Mouse (Mus musculus): ENCODE measurements around the gene Usp32. TPM values are rescaled to one million over a fixed set of nuclear protein-coding genes. Genes with fewer than 3 reads are reported as not detected.
"Not testable (repeated sequence)": the region's sequence is repeated elsewhere in the genome, so short reads cannot be mapped to it uniquely, and the experiment has no call there.

The Usp32 gene
- polyA plus RNA-seq, 1 experiment from 2014 or later = 5.7 TPM

- 74% methylated on average over 6 of the region's 6 CpGs for WGBS
- no peak for DNase-seq (ENCODE audit: low spot score)
Observed at GRCm38 (mm10) chr11:85177761-85178160, 37.8 kb upstream of the Usp32 start.

GRCm38 (mm10) chr11:85175941-85176340, 36.0 kb upstream of the Usp32 start:
- WGBS = 81% methylated on average over 3 of the region's 3 CpGs
- H3K27me3 ChIP-seq (ENCODE audit: control insufficient read depth, insufficient read depth, low read length) = no peaks in the 10 kb centered on the region
- no peak overlapping the region for H3K4me3 ChIP-seq (ENCODE audit: low read depth, low read length)
- H3K36me3 ChIP-seq (replicated peaks; ENCODE audit: control insufficient read depth, insufficient read depth, low read depth, low read length) = no peaks in the 10 kb centered on the region; the same call in 1 of the 2 replicates
- DNase-seq (ENCODE audit: low spot score) = no peak
- H3K4me2 ChIP-seq (ENCODE audit: low read depth, low read length) = no peak overlapping the region
- no peaks in the 10 kb centered on the region for H3K4me1 ChIP-seq (ENCODE audit: control insufficient read depth, insufficient read depth, low read length)
- H3K27ac ChIP-seq (replicated peaks; ENCODE audit: low read depth, low read length) = no peak overlapping the region
- no peak for ATAC-seq (replicated peaks; ENCODE audit: insufficient number of reproducible peaks, low FRiP score, low TSS enrichment, low read depth)
- no peak overlapping the region for H3K9ac ChIP-seq (replicated peaks; ENCODE audit: low read length)
- no peaks in the 10 kb centered on the region for H3K9me3 ChIP-seq (replicated peaks; ENCODE audit: control insufficient read depth, low read length)

More at GRCm38 (mm10) chr11:85177761-85178160, 37.8 kb upstream of the Usp32 start:
- H3K9me3 ChIP-seq (replicated peaks; ENCODE audit: control insufficient read depth, low read length) = no peaks in the 10 kb centered on the region
- H3K36me3 ChIP-seq (replicated peaks; ENCODE audit: control insufficient read depth, insufficient read depth, low read depth, low read length) = no peaks in the 10 kb centered on the region; the same call in 1 of the 2 replicates
- H3K4me3 ChIP-seq (ENCODE audit: low read depth, low read length) = no peak overlapping the region
- H3K9ac ChIP-seq (replicated peaks; ENCODE audit: low read length) = no peak overlapping the region
- no peaks in the 10 kb centered on the region for H3K27me3 ChIP-seq (ENCODE audit: control insufficient read depth, insufficient read depth, low read length)
- no peak overlapping the region for H3K27ac ChIP-seq (replicated peaks; ENCODE audit: low read depth, low read length)
- H3K4me2 ChIP-seq (ENCODE audit: low read depth, low read length) = no peak overlapping the region
- no peak for ATAC-seq (replicated peaks; ENCODE audit: insufficient number of reproducible peaks, low FRiP score, low TSS enrichment, low read depth)
- no peaks in the 10 kb centered on the region for H3K4me1 ChIP-seq (ENCODE audit: control insufficient read depth, insufficient read depth, low read length)

GRCm38 (mm10) chr11:85170833-85171232, 30.9 kb upstream of the Usp32 start:
- ATAC-seq (replicated peaks; ENCODE audit: insufficient number of reproducible peaks, low FRiP score, low TSS enrichment, low read depth) (0 out of 2 replicates have a peak, but pooled peaks have one; percentile 44), DNase-seq (ENCODE audit: low spot score) (no peak)
- no peaks in the 10 kb centered on the region; the same call in 1 of the 2 replicates for H3K36me3 ChIP-seq (replicated peaks; ENCODE audit: control insufficient read depth, insufficient read depth, low read depth, low read length)
- 41% methylated on average over 2 of the region's 2 CpGs for WGBS
- no peak overlapping the region for H3K27ac ChIP-seq (replicated peaks; ENCODE audit: low read depth, low read length)
- no peak overlapping the region for H3K4me2 ChIP-seq (ENCODE audit: low read depth, low read length)
- H3K4me3 ChIP-seq (ENCODE audit: low read depth, low read length) = no peak overlapping the region
- H3K27me3 ChIP-seq (ENCODE audit: control insufficient read depth, insufficient read depth, low read length) = no peaks in the 10 kb centered on the region
- no peaks in the 10 kb centered on the region for H3K4me1 ChIP-seq (ENCODE audit: control insufficient read depth, insufficient read depth, low read length)
- no peaks in the 10 kb centered on the region for H3K9me3 ChIP-seq (replicated peaks; ENCODE audit: control insufficient read depth, low read length)
- H3K9ac ChIP-seq (replicated peaks; ENCODE audit: low read length) = peak overlapping the region; percentile 22

GRCm38 (mm10) chr11:85170058-85170740, 30.2 kb upstream of the Usp32 start, which contains the start of gene 1700125H20Rik:
1700125H20Rik (plus strand) TSS chr11:85170404.
- Histone ChIP-seq H3K4me1 (ENCODE audit: control insufficient read depth, insufficient read depth, low read length) (no peaks in the 10 kb centered on the region), H3K9me3 (replicated peaks; ENCODE audit: control insufficient read depth, low read length) (no peaks in the 10 kb centered on the region), H3K36me3 (replicated peaks; ENCODE audit: control insufficient read depth, insufficient read depth, low read depth, low read length) (no peaks in the 10 kb centered on the region; the same call in 1 of the 2 replicates), H3K4me3 (ENCODE audit: low read depth, low read length) (0 out of 2 replicates have a peak within 1 kb of the TSS, but pooled peaks have one; percentile 9), H3K27ac (replicated peaks; ENCODE audit: low read depth, low read length) (no peak within 1 kb of the TSS), H3K9ac (replicated peaks; ENCODE audit: low read length) (peak within 1 kb of the TSS; percentile 50), H3K4me2 (ENCODE audit: low read depth, low read length) (peak within 1 kb of the TSS; percentile 28), H3K27me3 (ENCODE audit: control insufficient read depth, insufficient read depth, low read length) (no peaks in the 10 kb centered on the region)
- DNase-seq (ENCODE audit: low spot score) (peak; percentile 96), ATAC-seq (replicated peaks; ENCODE audit: insufficient number of reproducible peaks, low FRiP score, low TSS enrichment, low read depth) (peak; percentile 76; the same call in 1 of the 2 replicates)
- WGBS = 15% methylated on average over 21 of the region's 21 CpGs

- no peaks in the 10 kb centered on the region for H3K27me3 ChIP-seq (ENCODE audit: control insufficient read depth, insufficient read depth, low read length)
- H3K4me2 ChIP-seq (ENCODE audit: low read depth, low read length) = no peak overlapping the region
- no peak overlapping the region for H3K9ac ChIP-seq (replicated peaks; ENCODE audit: low read length)
- H3K27ac ChIP-seq (replicated peaks; ENCODE audit: low read depth, low read length) = no peak overlapping the region
- no peak for DNase-seq (ENCODE audit: low spot score)
- WGBS = 72% methylated on average over 1 of the region's 1 CpGs
- H3K36me3 ChIP-seq (replicated peaks; ENCODE audit: control insufficient read depth, insufficient read depth, low read depth, low read length) = no peaks in the 10 kb centered on the region
- no peaks in the 10 kb centered on the region for H3K4me1 ChIP-seq (ENCODE audit: control insufficient read depth, insufficient read depth, low read length)
- no peak for ATAC-seq (replicated peaks; ENCODE audit: insufficient number of reproducible peaks, low FRiP score, low TSS enrichment, low read depth)
- no peak overlapping the region for H3K4me3 ChIP-seq (ENCODE audit: low read depth, low read length)
- H3K9me3 ChIP-seq (replicated peaks; ENCODE audit: control insufficient read depth, low read length) = no peaks in the 10 kb centered on the region
Observed at GRCm38 (mm10) chr11:85167503-85167902, 27.5 kb upstream of the Usp32 start.

GRCm38 (mm10) chr11:85164371-85164770, 24.4 kb upstream of the Usp32 start:
- H3K4me1 ChIP-seq (ENCODE audit: control insufficient read depth, insufficient read depth, low read length) = no peaks in the 10 kb centered on the region
- no peak overlapping the region for H3K9ac ChIP-seq (replicated peaks; ENCODE audit: low read length)
- H3K27me3 ChIP-seq (ENCODE audit: control insufficient read depth, insufficient read depth, low read length) = no peaks in the 10 kb centered on the region
- no peak overlapping the region for H3K27ac ChIP-seq (replicated peaks; ENCODE audit: low read depth, low read length)
- H3K4me2 ChIP-seq (ENCODE audit: low read depth, low read length) = no peak overlapping the region
- H3K36me3 ChIP-seq (replicated peaks; ENCODE audit: control insufficient read depth, insufficient read depth, low read depth, low read length) = no peaks in the 10 kb centered on the region
- ATAC-seq (replicated peaks; ENCODE audit: insufficient number of reproducible peaks, low FRiP score, low TSS enrichment, low read depth) (no peak), DNase-seq (ENCODE audit: low spot score) (no peak)
- no peak overlapping the region for H3K4me3 ChIP-seq (ENCODE audit: low read depth, low read length)
- H3K9me3 ChIP-seq (replicated peaks; ENCODE audit: control insufficient read depth, low read length) = no peaks in the 10 kb centered on the region

- ATAC-seq (replicated peaks; ENCODE audit: insufficient number of reproducible peaks, low FRiP score, low TSS enrichment, low read depth); H3K27ac ChIP-seq (replicated peaks; ENCODE audit: low read depth, low read length); H3K27me3 ChIP-seq (ENCODE audit: control insufficient read depth, insufficient read depth, low read length); H3K4me2 ChIP-seq (ENCODE audit: low read depth, low read length); DNase-seq (ENCODE audit: low spot score); H3K4me1 ChIP-seq (ENCODE audit: control insufficient read depth, insufficient read depth, low read length); H3K9me3 ChIP-seq (replicated peaks; ENCODE audit: control insufficient read depth, low read length); H3K9ac ChIP-seq (replicated peaks; ENCODE audit: low read length); H3K4me3 ChIP-seq (ENCODE audit: low read depth, low read length); H3K36me3 ChIP-seq (replicated peaks; ENCODE audit: control insufficient read depth, insufficient read depth, low read depth, low read length): not testable (repeated sequence)
- 78% methylated on average over 1 of the region's 1 CpGs for WGBS
Observed at GRCm38 (mm10) chr11:85163014-85163413, 23.1 kb upstream of the Usp32 start.

- H3K4me3 ChIP-seq (ENCODE audit: low read depth, low read length) = no peak overlapping the region
- H3K9ac ChIP-seq (replicated peaks; ENCODE audit: low read length) = no peak overlapping the region
- no peaks in the 10 kb centered on the region for H3K36me3 ChIP-seq (replicated peaks; ENCODE audit: control insufficient read depth, insufficient read depth, low read depth, low read length)
- no peak overlapping the region for H3K27ac ChIP-seq (replicated peaks; ENCODE audit: low read depth, low read length)
- DNase-seq (ENCODE audit: low spot score) (no peak), ATAC-seq (replicated peaks; ENCODE audit: insufficient number of reproducible peaks, low FRiP score, low TSS enrichment, low read depth) (no peak)
- no peaks in the 10 kb centered on the region for H3K9me3 ChIP-seq (replicated peaks; ENCODE audit: control insufficient read depth, low read length)
- WGBS = 78% methylated on average over 2 of the region's 2 CpGs
- no peaks in the 10 kb centered on the region for H3K4me1 ChIP-seq (ENCODE audit: control insufficient read depth, insufficient read depth, low read length)
- H3K4me2 ChIP-seq (ENCODE audit: low read depth, low read length) = no peak overlapping the region
- no peaks in the 10 kb centered on the region for H3K27me3 ChIP-seq (ENCODE audit: control insufficient read depth, insufficient read depth, low read length)
Observed at GRCm38 (mm10) chr11:85157301-85157700, 17.3 kb upstream of the Usp32 start.

Measured in embryonic facial prominence, embryonic 11.5 days (tissue).